Mouse (Mus musculus) embryonic facial prominence, embryonic 13.5 days (tissue): Measurements from ENCODE around the gene Tgfbi. TPM values are rescaled to one million over a fixed set of nuclear protein-coding genes. Genes with fewer than 3 reads are reported as not detected.

Experiments used
- ATAC-seq: fragments of 200-750 bp; cut with Nextera tagmentation; 2 replicates; pipeline ENCODE4 v1.8.0; 2017; ENCODE audit warnings: low read depth; ENCODE audit not compliant: insufficient number of reproducible peaks, insufficient read depth, low FRiP score, low TSS enrichment
- H3K27ac ChIP-seq: fragments of 300-500 bp; sonication (generic); 2 replicates; pipeline ENCODE4 v1.5.1; 2015; ENCODE audit warnings: moderate library complexity, mild to moderate bottlenecking, inconsistent platforms
- H3K27me3 ChIP-seq: fragments of 300-500 bp; sonication (generic); 2 replicates; pipeline ENCODE4 v1.6.1; 2015; ENCODE audit warnings: mild to moderate bottlenecking, inconsistent platforms
- H3K36me3 ChIP-seq: fragments of 300-500 bp; sonication (generic); 2 replicates; pipeline ENCODE4 v1.6.1; 2015; ENCODE audit warnings: mild to moderate bottlenecking, inconsistent platforms
- H3K4me1 ChIP-seq: fragments of 300-500 bp; sonication (generic); 2 replicates; pipeline ENCODE4 v1.6.1; 2015; ENCODE audit warnings: inconsistent platforms
- H3K4me2 ChIP-seq: fragments of 300-500 bp; sonication (generic); 2 replicates; pipeline ENCODE4 v1.6.1; 2015; ENCODE audit warnings: moderate library complexity, mild to moderate bottlenecking, inconsistent platforms
- H3K4me3 ChIP-seq: fragments of 300-500 bp; sonication (generic); 2 replicates; pipeline ENCODE4 v1.5.1; 2015; ENCODE audit warnings: mild to moderate bottlenecking, inconsistent platforms
- H3K9ac ChIP-seq: fragments of 300-500 bp; sonication (generic); 2 replicates; pipeline ENCODE4 v1.6.1; 2015; ENCODE audit warnings: mild to moderate bottlenecking, inconsistent platforms
- H3K9me3 ChIP-seq: fragments of 300-500 bp; sonication (generic); 2 replicates; pipeline ENCODE4 v1.6.1; 2016; ENCODE audit warnings: inconsistent platforms
- WGBS: fragments of 180-500 bp; shearing (Covaris S2); methylation state at CpG from one replicate; pipeline ENCODE4 v1.1.7; 2015; ENCODE audit warnings: mixed read lengths; 5-methylcytosine and 5-hydroxymethylcytosine counted together
- polyA plus RNA-seq: library from polyadenylated mRNA; unstranded; fragments of >200 nt; fragmentation: Nextera tagmentation; extraction: Ambion mirVana; gene quantifications from 2 replicates; pipeline ENCODE4 v1.2.1, GENCODE M21; 2015

The Tgfbi gene
- polyA plus RNA-seq, 1 experiment from 2014 or later = 68.8 TPM

DNA sequence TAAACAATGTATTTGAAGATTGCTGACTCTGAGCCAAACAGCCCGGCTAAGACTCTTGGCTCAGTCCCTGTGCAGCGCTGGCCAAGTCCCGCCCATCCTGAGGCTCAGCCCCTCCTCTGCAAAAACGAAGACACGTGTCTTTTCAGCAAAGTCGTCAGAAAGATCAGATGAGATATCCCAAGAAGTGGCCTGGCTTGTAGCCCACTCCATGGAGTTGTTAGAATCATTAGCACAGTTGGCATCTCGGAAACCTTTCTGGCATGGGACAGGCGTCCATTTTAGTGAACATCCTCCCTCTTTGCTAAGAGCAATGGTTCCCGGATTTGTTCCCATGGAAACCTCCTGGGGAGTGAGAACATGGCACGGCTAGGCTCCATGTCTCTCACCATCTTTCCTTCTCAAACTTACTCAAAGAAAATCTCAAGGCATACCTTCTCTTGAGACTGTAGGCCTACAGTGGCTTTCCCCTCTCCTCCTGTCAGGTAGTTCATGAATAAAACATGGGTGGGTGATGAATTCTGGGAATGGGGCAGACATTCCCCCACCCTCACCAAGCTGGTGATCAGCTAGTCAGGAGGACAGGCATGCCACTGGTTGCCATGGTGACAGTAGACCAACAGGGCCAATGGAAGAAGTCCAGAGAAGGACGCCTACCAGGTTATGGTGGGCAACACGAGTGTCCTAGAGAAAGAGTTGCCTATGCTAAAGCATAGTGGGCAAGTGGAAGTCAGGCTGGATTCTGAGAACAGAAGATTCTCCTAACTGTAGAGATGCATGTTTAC is 11.3 kb upstream of the Tgfbi start:
- H3K27me3 ChIP-seq = no peaks in the 10 kb centered on the region
- H3K4me1 ChIP-seq = peaks cover 73% of the 10 kb centered on the region
- no peak for ATAC-seq
- no peak overlapping the region for H3K4me3 ChIP-seq
- H3K36me3 ChIP-seq = no peaks in the 10 kb centered on the region
- H3K4me2 ChIP-seq = peak overlapping the region; percentile 14; the same call in 1 of the 2 replicates
- 48% methylated on average over 12 of the region's 12 CpGs for WGBS
- H3K9me3 ChIP-seq = no peaks in the 10 kb centered on the region
- no peak overlapping the region for H3K9ac ChIP-seq
- H3K27ac ChIP-seq = peak overlapping the region; percentile 41; the same call in 1 of the 2 replicates

GRCm38 (mm10) chr13:56599511-56599910 is 9.8 kb upstream of the Tgfbi start:
- Histone ChIP-seq H3K27ac (peak overlapping the region; percentile 90), H3K9me3 (no peaks in the 10 kb centered on the region), H3K4me3 (no peak overlapping the region), H3K4me1 (peaks cover 67% of the 10 kb centered on the region), H3K27me3 (no peaks in the 10 kb centered on the region), H3K36me3 (no peaks in the 10 kb centered on the region), H3K4me2 (no peak overlapping the region), H3K9ac (no peak overlapping the region)
- WGBS = 88% methylated on average over 2 of the region's 2 CpGs
- no peak for ATAC-seq

DNA sequence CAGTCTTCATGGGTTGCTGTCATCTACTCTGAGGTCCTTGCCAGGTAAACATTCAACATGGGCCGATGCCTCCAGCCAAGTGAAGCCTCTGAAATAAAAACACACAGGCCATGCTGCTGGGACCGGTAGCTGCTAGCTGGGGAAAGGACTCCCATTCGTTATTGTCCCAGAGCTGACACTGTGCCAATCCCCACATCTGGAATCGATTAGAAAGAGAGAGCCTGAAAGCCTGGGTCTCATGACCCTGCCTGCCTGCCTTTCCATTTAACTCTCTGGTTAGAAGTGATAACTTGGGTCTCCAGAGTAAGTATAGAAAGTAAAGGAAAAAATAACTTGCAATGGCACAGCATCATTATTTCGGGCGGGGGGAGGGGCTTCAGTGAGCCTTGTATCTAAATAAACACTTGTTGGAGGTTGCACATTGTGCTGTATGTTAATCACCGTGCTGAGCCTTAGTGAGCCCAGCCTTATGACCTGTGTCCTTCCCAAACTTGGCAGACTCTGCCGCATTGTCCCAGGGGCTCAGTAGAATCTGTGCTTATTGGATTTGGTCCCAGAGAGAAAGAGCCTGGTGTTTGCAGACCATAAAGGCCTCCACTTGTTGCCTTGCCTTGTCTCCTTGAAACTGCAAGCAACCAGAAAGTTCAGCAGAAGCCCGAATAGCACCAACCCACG is 9.0 kb upstream of the Tgfbi start:
- ATAC-seq = no peak
- 34% methylated on average over 10 of the region's 10 CpGs for WGBS
- H3K27ac ChIP-seq = peak overlapping the region; percentile 90
- no peak overlapping the region for H3K9ac ChIP-seq
- H3K9me3 ChIP-seq = no peaks in the 10 kb centered on the region
- H3K4me2 ChIP-seq = peak overlapping the region; percentile 16; the same call in 1 of the 2 replicates
- H3K4me3 ChIP-seq = no peak overlapping the region
- peaks cover 58% of the 10 kb centered on the region for H3K4me1 ChIP-seq
- no peaks in the 10 kb centered on the region for H3K36me3 ChIP-seq
- no peaks in the 10 kb centered on the region for H3K27me3 ChIP-seq

DNA sequence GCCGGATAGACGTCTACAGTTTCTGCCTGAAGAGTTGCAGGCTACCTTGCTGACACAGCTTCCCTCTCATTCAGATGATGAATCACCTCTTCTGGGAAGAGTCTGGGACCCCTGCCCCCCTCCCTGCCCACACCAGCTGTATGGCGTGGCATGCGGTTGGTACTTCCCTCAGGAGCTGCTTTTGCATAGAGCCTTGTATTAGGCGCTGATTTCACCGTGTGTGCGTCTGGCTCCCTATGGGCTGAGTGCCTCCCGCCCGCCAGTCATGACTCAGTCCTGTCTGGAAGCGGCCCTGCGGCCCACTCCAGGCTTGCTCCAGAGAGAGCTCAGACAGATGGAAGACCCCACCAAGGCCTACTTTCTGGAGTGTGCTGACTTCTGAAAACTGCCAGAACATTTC is 8.1 kb upstream of the Tgfbi start:
- peak; percentile 60; the same call in 1 of the 2 replicates for ATAC-seq
- Histone ChIP-seq H3K9me3 (no peaks in the 10 kb centered on the region), H3K9ac (no peak overlapping the region), H3K4me2 (no peak overlapping the region), H3K27me3 (no peaks in the 10 kb centered on the region), H3K4me1 (peaks cover 62% of the 10 kb centered on the region), H3K36me3 (no peaks in the 10 kb centered on the region), H3K4me3 (no peak overlapping the region), H3K27ac (peak overlapping the region; percentile 90)
- 26% methylated on average over 11 of the region's 11 CpGs for WGBS

DNA sequence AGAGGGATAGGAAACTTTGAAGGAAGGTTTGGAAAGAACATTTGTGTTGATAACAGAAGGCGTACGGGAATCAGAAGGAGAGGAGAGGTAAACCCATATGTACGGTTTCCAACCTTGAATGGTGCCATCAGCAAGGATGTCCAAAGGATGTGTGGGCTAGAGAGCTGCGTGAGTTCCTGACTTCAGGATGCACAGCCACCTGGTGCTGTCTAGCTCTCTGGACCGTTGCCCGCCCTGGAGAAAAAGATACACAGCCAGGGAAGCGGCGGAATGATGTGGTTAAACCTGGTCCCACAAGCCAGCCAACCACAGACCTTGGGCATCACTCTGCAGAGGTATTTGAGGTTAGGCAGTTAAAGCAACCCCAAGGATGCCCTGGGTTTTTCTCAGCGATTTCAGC is 3.8 kb upstream of the Tgfbi start:
- Histone ChIP-seq H3K27ac (no peak overlapping the region), H3K4me2 (no peak overlapping the region)

GRCm38 (mm10) chr13:56606724-56607123 is 2.6 kb upstream of the Tgfbi start:
- 48% methylated on average over 11 of the region's 11 CpGs for WGBS
- H3K9me3 ChIP-seq = no peaks in the 10 kb centered on the region
- H3K4me2 ChIP-seq = no peak overlapping the region
- peaks cover 73% of the 10 kb centered on the region for H3K4me1 ChIP-seq
- H3K9ac ChIP-seq = no peak overlapping the region
- no peaks in the 10 kb centered on the region for H3K27me3 ChIP-seq
- no peaks in the 10 kb centered on the region for H3K36me3 ChIP-seq
- peak overlapping the region; percentile 85 for H3K27ac ChIP-seq
- no peak for ATAC-seq
- no peak overlapping the region for H3K4me3 ChIP-seq

More for the DNA sequence above, 3.8 kb upstream of the Tgfbi start:
- Histone ChIP-seq H3K9ac (no peak overlapping the region), H3K27me3 (no peaks in the 10 kb centered on the region), H3K9me3 (no peaks in the 10 kb centered on the region), H3K4me1 (peaks cover 73% of the 10 kb centered on the region), H3K4me3 (no peak overlapping the region), H3K36me3 (no peaks in the 10 kb centered on the region)
- 83% methylated on average over 9 of the region's 9 CpGs for WGBS
- no peak for ATAC-seq

- ATAC-seq = no peak
- H3K4me1 ChIP-seq = peaks cover 75% of the 10 kb centered on the region
- no peaks in the 10 kb centered on the region for H3K9me3 ChIP-seq
- H3K4me3 ChIP-seq = no peak overlapping the region
- no peaks in the 10 kb centered on the region for H3K27me3 ChIP-seq
- H3K9ac ChIP-seq = no peak overlapping the region
- H3K27ac ChIP-seq = peak overlapping the region; percentile 85
- 28% methylated on average over 7 of the region's 7 CpGs for WGBS
- H3K4me2 ChIP-seq = no peak overlapping the region
- H3K36me3 ChIP-seq = no peaks in the 10 kb centered on the region
Observed at GRCm38 (mm10) chr13:56607225-56607624, 2.1 kb upstream of the Tgfbi start.

- Histone ChIP-seq H3K27me3 (no peaks in the 10 kb centered on the region), H3K27ac (peak overlapping the region; percentile 85), H3K4me2 (no peak overlapping the region), H3K4me3 (no peak overlapping the region), H3K36me3 (no peaks in the 10 kb centered on the region), H3K4me1 (peaks cover 76% of the 10 kb centered on the region), H3K9ac (no peak overlapping the region; the same call in 1 of the 2 replicates), H3K9me3 (no peaks in the 10 kb centered on the region)
- 75% methylated on average over 4 of the region's 4 CpGs for WGBS
- no peak for ATAC-seq
Observed at GRCm38 (mm10) chr13:56607846-56608245, 1.5 kb upstream of the Tgfbi start.

GRCm38 (mm10) chr13:56611129-56611528 is 1.8 kb downstream of the Tgfbi start:
- Histone ChIP-seq H3K27me3 (no peaks in the 10 kb centered on the region), H3K4me3 (0 out of 2 replicates have a peak overlapping the region, but pooled peaks have one; percentile 57), H3K4me1 (peaks cover 95% of the 10 kb centered on the region), H3K27ac (no peak overlapping the region), H3K9ac (0 out of 2 replicates have a peak overlapping the region, but pooled peaks have one; percentile 81), H3K9me3 (no peaks in the 10 kb centered on the region), H3K36me3 (no peaks in the 10 kb centered on the region), H3K4me2 (peak overlapping the region; percentile 99)
- no peak for ATAC-seq
- 73% methylated on average over 4 of the region's 4 CpGs for WGBS

- H3K27ac ChIP-seq = peak overlapping the region; percentile 22
- H3K9ac ChIP-seq = no peak overlapping the region
- H3K27me3 ChIP-seq = no peaks in the 10 kb centered on the region
- no peak for ATAC-seq
- 49% methylated on average over 3 of the region's 3 CpGs for WGBS
- no peaks in the 10 kb centered on the region for H3K9me3 ChIP-seq
- no peaks in the 10 kb centered on the region for H3K36me3 ChIP-seq
- peaks cover 89% of the 10 kb centered on the region for H3K4me1 ChIP-seq
- H3K4me2 ChIP-seq = peak overlapping the region; percentile 99
- H3K4me3 ChIP-seq = no peak overlapping the region
Observed at GRCm38 (mm10) chr13:56611741-56612140, 2.4 kb downstream of the Tgfbi start.

DNA sequence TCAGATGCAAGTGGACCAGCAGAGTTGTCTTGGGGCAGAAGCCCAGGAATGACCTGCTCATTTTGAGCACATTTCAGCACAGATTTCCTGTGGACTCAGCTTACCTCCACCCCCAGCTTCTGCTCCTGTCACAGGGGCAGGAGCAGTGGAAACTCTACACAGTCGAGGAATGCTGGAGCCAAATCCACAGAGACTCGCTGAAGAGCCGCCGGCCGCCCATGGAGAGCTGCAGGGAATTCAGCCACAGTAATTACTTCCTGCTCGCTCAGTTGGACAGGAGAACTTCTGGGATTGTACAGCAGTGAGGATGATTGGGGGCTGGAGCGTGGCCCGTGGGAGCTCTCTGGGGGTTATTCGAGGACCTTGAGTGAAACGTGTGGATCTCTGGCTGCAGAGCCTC is 3.0 kb downstream of the Tgfbi start:
- Histone ChIP-seq H3K4me3 (no peak overlapping the region), H3K4me1 (peaks cover 83% of the 10 kb centered on the region), H3K27ac (peak overlapping the region; percentile 22), H3K4me2 (peak overlapping the region; percentile 99), H3K9ac (peak overlapping the region; percentile 18; the same call in 1 of the 2 replicates), H3K36me3 (peaks cover 3% of the 10 kb centered on the region; the same call in 1 of the 2 replicates), H3K9me3 (no peaks in the 10 kb centered on the region), H3K27me3 (no peaks in the 10 kb centered on the region)
- ATAC-seq = no peak
- whole genome bisulfite sequencing = 9% methylated on average over 10 of the region's 10 CpGs
